Mouse (Mus musculus) myocyte (in vitro differentiated cells): ENCODE measurements at regions not wholly inside any gene's neighbourhood (a gene's known extent, or its start where the extent isn't known, plus 50 kb on each side); places are given as distances from the start of the nearest gene placed in this dataset.

Source experiments
- H3K27me3 ChIP-seq: one replicate; pipeline ENCODE4 v1.6.1; 2011; ENCODE audit not compliant: control insufficient read depth, insufficient read depth, insufficient read length
- H3K36me3 ChIP-seq: one replicate; pipeline ENCODE4 v1.6.1; 2011; ENCODE audit not compliant: control insufficient read depth, insufficient read depth
- H3K4me2 ChIP-seq: one replicate; pipeline ENCODE4 v1.6.1; 2011; ENCODE audit warnings: low read depth, control low read depth
- H3K4me3 ChIP-seq: one replicate; pipeline ENCODE4 v1.5.1; 2011; ENCODE audit warnings: mild to moderate bottlenecking, control low read depth, moderate library complexity
- H3K79me2 ChIP-seq: one replicate; pipeline ENCODE4 v1.6.1; 2011; ENCODE audit not compliant: control insufficient read depth, insufficient read depth
- H3ac ChIP-seq: one replicate; pipeline ENCODE4 v1.6.1; 2011; ENCODE audit not compliant: control insufficient read depth, insufficient read length
- CEBPB ChIP-seq: IDR thresholded peaks from 2 replicates; pipeline ENCODE4 v1.6.1; 2011; ENCODE audit warnings: mild to moderate bottlenecking, moderate library complexity; ENCODE audit not compliant: poor library complexity, insufficient read depth, severe bottlenecking
- E2F4 ChIP-seq: IDR thresholded peaks from one replicate; pipeline ENCODE4 v1.6.1; 2011; ENCODE audit warnings: mild to moderate bottlenecking, control low read depth, moderate library complexity; ENCODE audit not compliant: insufficient read depth
- MAX ChIP-seq: IDR thresholded peaks from one replicate; pipeline ENCODE4 v1.6.1; 2011; ENCODE audit warnings: low read depth, mild to moderate bottlenecking, control low read depth
- MYOD1 ChIP-seq, 3 experiments: IDR thresholded peaks; one replicate each; pipeline ENCODE4 v1.6.1; 2011; ENCODE audit warnings: control low read depth in 2 of 3, low read depth in 2 of 3, mild to moderate bottlenecking in 2 of 3, moderate library complexity in 1 of 3; ENCODE audit not compliant: insufficient read length in 2 of 3, control insufficient read depth in 1 of 3
- MYOG ChIP-seq, 3 experiments: IDR thresholded peaks; one replicate each; pipeline ENCODE4 v1.6.1; 2011; ENCODE audit warnings: control low read depth in 2 of 3, low read depth in 2 of 3, mild to moderate bottlenecking in 2 of 3; ENCODE audit not compliant: insufficient read length in 2 of 3, control insufficient read depth in 1 of 3, insufficient read depth in 1 of 3
- POLR2A ChIP-seq: IDR thresholded peaks from one replicate; pipeline ENCODE4 v1.6.1; 2011; ENCODE audit warnings: low read depth, mild to moderate bottlenecking, control low read depth, moderate library complexity; ENCODE audit not compliant: insufficient read length
- POLR2AphosphoS2 ChIP-seq: IDR thresholded peaks from one replicate; pipeline ENCODE4 v1.6.1; 2011; ENCODE audit warnings: low read depth, control low read depth; ENCODE audit not compliant: insufficient read length
- REST ChIP-seq: IDR thresholded peaks from one replicate; pipeline ENCODE4 v1.6.1; 2011; ENCODE audit warnings: mild to moderate bottlenecking, control low read depth, moderate library complexity; ENCODE audit not compliant: insufficient read depth, insufficient read length
- SRF ChIP-seq: IDR thresholded peaks from one replicate; pipeline ENCODE4 v1.6.1; 2011; ENCODE audit warnings: low read depth; ENCODE audit not compliant: control insufficient read depth, insufficient read length
- TCF12 ChIP-seq: IDR thresholded peaks from one replicate; pipeline ENCODE4 v1.6.1; 2011; ENCODE audit warnings: mild to moderate bottlenecking, control low read depth; ENCODE audit not compliant: poor library complexity, insufficient read depth, severe bottlenecking
- TCF3 ChIP-seq: IDR thresholded peaks from one replicate; pipeline ENCODE4 v1.6.1; 2011; ENCODE audit warnings: low read depth, control low read depth; ENCODE audit not compliant: insufficient read length
- USF1 ChIP-seq: IDR thresholded peaks from one replicate; pipeline ENCODE4 v1.6.1; 2011; ENCODE audit warnings: low read depth, mild to moderate bottlenecking, control low read depth, moderate library complexity

GRCm38 (mm10) chr2:18607586-18608259 lies 64.5 kb upstream of the Commd3 start:
- TF ChIP-seq POLR2AphosphoS2 = no peak
- no peak for TF ChIP-seq TCF3
- no peak for TF ChIP-seq TCF12
- no peak for TF ChIP-seq MYOD1 (IDR thresholded peaks at IDR 0.05; ENCODE audit: control insufficient read depth in 1 of 3, insufficient read length in 2 of 3, low read depth in 2 of 3)
- TF ChIP-seq REST = no peak
- no peak for TF ChIP-seq SRF
- TF ChIP-seq MAX = no peak
- TF ChIP-seq E2F4 = no peak
- TF ChIP-seq CEBPB = no peak
- TF ChIP-seq USF1 = no peak
- TF ChIP-seq MYOG (IDR thresholded peaks at IDR 0.05; ENCODE audit: control insufficient read depth in 1 of 3, insufficient read depth in 1 of 3, insufficient read length in 2 of 3, low read depth in 2 of 3) = no peak
- no peak for TF ChIP-seq POLR2A
- Histone ChIP-seq H3ac (no peak overlapping the region), H3K36me3 (no peaks in the 10 kb centered on the region), H3K4me3 (no peak overlapping the region), H3K27me3 (peaks cover 22% of the 10 kb centered on the region), H3K4me2 (peak overlapping the region; percentile 55), H3K79me2 (no peaks in the 10 kb centered on the region)

- no peak overlapping the region for H3K4me3 ChIP-seq
- H3K36me3 ChIP-seq = no peaks in the 10 kb centered on the region
- H3K4me2 ChIP-seq = peak overlapping the region; percentile 55
- no peak overlapping the region for H3ac ChIP-seq
- H3K79me2 ChIP-seq = no peaks in the 10 kb centered on the region
- TF ChIP-seq E2F4 = no peak
- TF ChIP-seq POLR2A = no peak
- no peak for TF ChIP-seq TCF3
- H3K27me3 ChIP-seq = peaks cover 22% of the 10 kb centered on the region
Observed at GRCm38 (mm10) chr2:18607088-18607487, 65.1 kb upstream of the Commd3 start.

GRCm38 (mm10) chr2:18592221-18592620 lies 80.0 kb upstream of the Commd3 start:
- no peaks in the 10 kb centered on the region for H3K27me3 ChIP-seq
- no peak for TF ChIP-seq USF1
- TF ChIP-seq TCF3 = no peak
- TF ChIP-seq POLR2A = no peak
- no peak for TF ChIP-seq MYOD1 (IDR thresholded peaks at IDR 0.05; ENCODE audit: control insufficient read depth in 1 of 3, insufficient read length in 2 of 3, low read depth in 2 of 3)
- TF ChIP-seq POLR2AphosphoS2 = no peak
- TF ChIP-seq SRF = no peak
- no peak for TF ChIP-seq MYOG (IDR thresholded peaks at IDR 0.05; ENCODE audit: control insufficient read depth in 1 of 3, insufficient read depth in 1 of 3, insufficient read length in 2 of 3, low read depth in 2 of 3)
- no peak for TF ChIP-seq TCF12
- no peak for TF ChIP-seq REST
- TF ChIP-seq E2F4 = no peak
- no peaks in the 10 kb centered on the region for H3K36me3 ChIP-seq
- no peak overlapping the region for H3ac ChIP-seq
- no peaks in the 10 kb centered on the region for H3K79me2 ChIP-seq
- H3K4me3 ChIP-seq = no peak overlapping the region
- H3K4me2 ChIP-seq = no peak overlapping the region

GRCm38 (mm10) chr2:18588232-18588631 lies 84.0 kb upstream of the Commd3 start:
- Histone ChIP-seq H3K4me3 (peak overlapping the region; percentile 55), H3K79me2 (no peaks in the 10 kb centered on the region), H3K36me3 (no peaks in the 10 kb centered on the region), H3K4me2 (peak overlapping the region; percentile 62), H3ac (no peak overlapping the region), H3K27me3 (no peaks in the 10 kb centered on the region)
- TF ChIP-seq SRF (no peak), MYOG (IDR thresholded peaks at IDR 0.05; ENCODE audit: control insufficient read depth in 1 of 3, insufficient read depth in 1 of 3, insufficient read length in 2 of 3, low read depth in 2 of 3) (no peak), E2F4 (no peak), MAX (no peak), POLR2A (no peak), USF1 (no peak), CEBPB (no peak), REST (no peak), TCF3 (no peak), POLR2AphosphoS2 (no peak), TCF12 (no peak), MYOD1 (IDR thresholded peaks at IDR 0.05; ENCODE audit: control insufficient read depth in 1 of 3, insufficient read length in 2 of 3, low read depth in 2 of 3) (no peak)

GRCm38 (mm10) chr2:18587746-18588231 lies 84.4 kb upstream of the Commd3 start:
- no peaks in the 10 kb centered on the region for H3K27me3 ChIP-seq
- H3K36me3 ChIP-seq = no peaks in the 10 kb centered on the region
- H3K4me2 ChIP-seq = peak overlapping the region; percentile 62
- H3K79me2 ChIP-seq = no peaks in the 10 kb centered on the region
- TF ChIP-seq MYOG (IDR thresholded peaks at IDR 0.05; ENCODE audit: control insufficient read depth in 1 of 3, insufficient read depth in 1 of 3, insufficient read length in 2 of 3, low read depth in 2 of 3) = no peak
- TF ChIP-seq SRF = no peak
- TF ChIP-seq E2F4 = no peak
- TF ChIP-seq MAX = no peak
- TF ChIP-seq MYOD1 (IDR thresholded peaks at IDR 0.05; ENCODE audit: control insufficient read depth in 1 of 3, insufficient read length in 2 of 3, low read depth in 2 of 3) = no peak
- no peak for TF ChIP-seq POLR2AphosphoS2
- no peak for TF ChIP-seq TCF3
- TF ChIP-seq TCF12 = no peak
- TF ChIP-seq USF1 = no peak
- TF ChIP-seq POLR2A = no peak
- TF ChIP-seq REST = no peak
- TF ChIP-seq CEBPB = no peak
- H3ac ChIP-seq = no peak overlapping the region
- H3K4me3 ChIP-seq = peak overlapping the region; percentile 55
